Mouse (Mus musculus): ENCODE data around the gene Ankrd44. TPM values are rescaled to one million over a fixed set of nuclear protein-coding genes. Genes with fewer than 3 reads are reported as not detected.

The Ankrd44 gene
- polyA plus RNA-seq, 1 experiment from 2014 or later, result 11.2 TPM

DNA sequence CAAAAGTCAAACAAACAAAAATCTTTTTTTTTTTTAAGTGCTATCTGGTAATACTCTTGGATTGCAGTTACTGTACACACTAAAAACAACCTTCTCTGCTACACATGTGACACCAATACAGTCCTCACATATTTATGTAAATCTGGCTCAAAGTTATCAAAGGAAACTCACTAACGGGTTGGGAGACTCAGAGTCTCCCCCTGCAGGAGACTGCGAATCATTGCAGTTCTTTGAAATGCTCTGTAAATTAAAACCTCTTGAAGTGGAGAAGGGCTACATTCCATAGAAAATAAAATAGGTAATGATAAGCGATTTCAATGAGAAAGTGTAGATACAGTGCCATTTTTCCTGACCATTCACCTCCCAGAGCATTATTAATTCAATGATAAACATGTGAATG, 219.6 kb downstream of the Ankrd44 start:
- WGBS, result 23% methylated on average over 3 of the region's 3 CpGs
- peaks cover 9% of the 10 kb centered on the region; the same call in 1 of the 2 replicates for H3K4me1 ChIP-seq
- no peak for ATAC-seq (ENCODE audit: insufficient read depth, low FRiP score, low read depth)
- H3K27ac ChIP-seq, result no peak overlapping the region
- H3K9me3 ChIP-seq, result no peaks in the 10 kb centered on the region
- H3K4me2 ChIP-seq, result no peak overlapping the region
- no peaks in the 10 kb centered on the region for H3K36me3 ChIP-seq
- no peaks in the 10 kb centered on the region for H3K27me3 ChIP-seq (replicated peaks)
- H3K4me3 ChIP-seq (replicated peaks), result no peak overlapping the region
- no peak overlapping the region for H3K9ac ChIP-seq

DNA sequence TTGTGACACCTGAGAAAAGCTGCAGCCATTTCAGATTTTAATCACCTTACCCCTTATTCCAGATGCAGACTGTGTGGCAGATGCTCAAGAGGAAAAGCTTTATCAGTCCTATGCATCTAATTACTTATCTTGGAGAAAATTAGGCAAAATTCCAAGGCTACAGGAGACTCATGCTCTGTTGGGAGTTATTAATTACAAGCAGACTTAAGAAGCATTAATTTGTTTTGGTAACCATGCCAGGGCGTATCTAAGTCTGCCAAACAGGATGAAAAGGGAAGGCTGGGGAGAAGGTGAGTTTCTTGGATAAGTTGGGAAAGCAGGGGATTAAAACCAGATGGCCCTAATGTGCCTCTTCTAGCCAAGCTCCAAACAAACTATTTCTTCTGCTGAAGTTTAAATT, 222.7 kb downstream of the Ankrd44 start:
- Histone ChIP-seq H3K36me3 (no peaks in the 10 kb centered on the region), H3K27me3 (replicated peaks) (no peaks in the 10 kb centered on the region), H3K4me3 (replicated peaks) (no peak overlapping the region), H3K4me1 (0 out of 2 replicates have a peak, but pooled peaks cover 2% of the 10 kb centered on the region), H3K27ac (no peak overlapping the region), H3K9me3 (no peaks in the 10 kb centered on the region), H3K9ac (no peak overlapping the region), H3K4me2 (no peak overlapping the region)
- no peak for ATAC-seq (ENCODE audit: insufficient read depth, low FRiP score, low read depth)
- 55% methylated on average over 1 of the region's 1 CpGs for WGBS

DNA sequence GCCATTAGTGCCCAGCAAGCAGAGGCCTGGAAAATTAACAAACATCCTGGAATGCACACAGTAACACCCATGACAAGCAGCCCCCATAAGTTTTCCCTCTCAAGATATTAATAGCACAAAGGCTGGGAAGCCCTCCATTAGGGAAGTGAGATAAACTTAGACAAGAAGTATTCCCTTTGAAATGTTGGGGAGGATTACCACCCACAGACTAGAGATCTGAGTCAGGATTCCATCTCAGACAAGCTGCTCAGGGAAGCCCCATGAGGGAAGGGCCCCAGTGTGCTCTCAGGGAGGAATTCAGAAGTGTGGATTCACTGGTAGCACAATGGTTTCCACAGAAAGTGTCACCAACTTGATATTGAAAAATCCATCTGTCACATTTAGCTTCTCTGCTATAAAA, 223.3 kb downstream of the Ankrd44 start:
- Histone ChIP-seq H3K9me3 (no peaks in the 10 kb centered on the region), H3K36me3 (no peaks in the 10 kb centered on the region), H3K9ac (no peak overlapping the region), H3K4me2 (no peak overlapping the region), H3K27ac (no peak overlapping the region), H3K27me3 (replicated peaks) (no peaks in the 10 kb centered on the region), H3K4me1 (0 out of 2 replicates have a peak, but pooled peaks cover 2% of the 10 kb centered on the region), H3K4me3 (replicated peaks) (no peak overlapping the region)
- ATAC-seq (ENCODE audit: insufficient read depth, low FRiP score, low read depth), result no peak

DNA sequence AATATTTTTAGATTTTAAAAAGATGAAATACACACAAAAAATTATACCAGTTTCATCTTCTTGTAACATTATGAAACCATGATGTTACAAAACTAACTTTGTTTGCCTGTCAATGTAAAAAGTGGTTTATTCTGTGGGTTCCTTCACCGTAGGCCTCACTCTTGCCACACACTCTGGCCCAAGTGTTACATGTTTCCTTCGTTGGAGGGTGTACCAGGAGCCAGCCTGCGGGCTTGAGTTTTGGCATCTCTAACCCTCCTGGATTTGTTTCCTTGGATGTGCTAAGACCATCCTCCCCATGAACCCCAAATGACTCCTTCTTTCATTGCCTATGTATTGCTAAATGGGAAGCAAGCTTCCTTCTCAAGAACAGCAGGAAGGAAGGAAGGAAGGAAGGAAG, 230.8 kb downstream of the Ankrd44 start:
- ATAC-seq (ENCODE audit: insufficient read depth, low FRiP score, low read depth), result no peak
- 86% methylated on average over 3 of the region's 3 CpGs for WGBS
- Histone ChIP-seq H3K27me3 (replicated peaks) (no peaks in the 10 kb centered on the region), H3K4me1 (no peaks in the 10 kb centered on the region), H3K4me2 (no peak overlapping the region), H3K27ac (no peak overlapping the region), H3K9me3 (no peaks in the 10 kb centered on the region), H3K9ac (no peak overlapping the region), H3K4me3 (replicated peaks) (no peak overlapping the region), H3K36me3 (no peaks in the 10 kb centered on the region)

DNA sequence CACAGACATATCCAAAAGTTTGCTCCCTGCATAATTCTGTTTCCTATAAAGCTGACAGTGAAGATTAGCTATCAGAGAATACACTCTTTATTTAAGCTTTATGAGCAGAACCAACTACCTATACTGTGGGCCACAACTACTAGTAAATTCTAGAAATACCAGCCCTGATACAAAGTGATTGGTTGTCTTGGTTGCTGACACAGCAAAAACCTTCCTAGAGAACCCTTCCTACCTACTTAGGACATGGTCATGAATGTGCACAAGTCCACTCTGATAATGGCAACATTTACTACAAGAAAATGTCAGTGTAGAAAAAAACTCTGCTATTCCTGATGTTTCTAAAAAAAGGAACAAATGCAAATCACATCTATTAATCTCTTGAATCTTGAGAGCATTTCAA, 234.4 kb downstream of the Ankrd44 start:
- no peak for ATAC-seq (ENCODE audit: insufficient read depth, low FRiP score, low read depth)
- H3K9me3 ChIP-seq, result no peaks in the 10 kb centered on the region
- H3K4me3 ChIP-seq (replicated peaks), result no peak overlapping the region
- no peaks in the 10 kb centered on the region for H3K36me3 ChIP-seq
- no peaks in the 10 kb centered on the region for H3K27me3 ChIP-seq (replicated peaks)
- no peak overlapping the region for H3K9ac ChIP-seq
- H3K27ac ChIP-seq, result no peak overlapping the region
- no peaks in the 10 kb centered on the region for H3K4me1 ChIP-seq
- no peak overlapping the region for H3K4me2 ChIP-seq

DNA sequence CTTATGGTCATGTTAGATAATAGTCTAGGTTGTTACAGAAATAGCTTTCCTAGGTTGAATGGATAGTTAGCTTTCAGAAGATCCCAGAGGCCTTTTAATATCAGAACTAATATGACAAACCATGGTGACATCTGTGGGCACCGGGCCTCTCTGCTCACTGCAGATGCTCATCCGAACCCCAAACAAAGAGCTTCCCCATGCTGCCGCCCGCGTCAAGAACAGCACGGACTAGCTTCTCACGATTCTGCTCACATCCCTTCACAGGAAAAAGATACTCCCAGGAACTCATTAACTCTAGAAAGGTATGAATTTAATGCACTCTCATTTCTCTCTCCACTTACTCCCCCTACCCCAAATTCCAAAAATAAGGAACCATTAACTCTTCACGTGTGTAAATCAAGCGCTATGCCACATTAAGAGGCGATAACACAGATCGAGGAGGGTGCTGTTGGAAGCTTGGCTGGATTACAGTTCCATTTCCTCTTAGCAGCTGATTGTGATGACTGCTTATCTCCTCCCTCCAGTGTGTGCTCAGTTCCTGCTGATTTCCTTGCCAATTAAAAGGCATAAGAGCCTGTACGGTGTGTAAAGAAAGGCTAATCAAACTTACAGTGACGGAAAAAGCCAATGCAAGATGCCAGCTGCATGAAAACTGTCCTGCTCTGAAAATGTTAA, 235.8 kb downstream of the Ankrd44 start:
- Histone ChIP-seq H3K27me3 (replicated peaks) (no peaks in the 10 kb centered on the region), H3K36me3 (no peaks in the 10 kb centered on the region; the same call in 1 of the 2 replicates), H3K4me3 (replicated peaks) (no peak overlapping the region), H3K9ac (no peak overlapping the region), H3K9me3 (no peaks in the 10 kb centered on the region), H3K27ac (no peak overlapping the region), H3K4me1 (no peaks in the 10 kb centered on the region), H3K4me2 (no peak overlapping the region)
- WGBS, result 60% methylated on average over 13 of the region's 13 CpGs
- peak; percentile 65; the same call in 1 of the 2 replicates for ATAC-seq (ENCODE audit: insufficient read depth, low FRiP score, low read depth)

DNA sequence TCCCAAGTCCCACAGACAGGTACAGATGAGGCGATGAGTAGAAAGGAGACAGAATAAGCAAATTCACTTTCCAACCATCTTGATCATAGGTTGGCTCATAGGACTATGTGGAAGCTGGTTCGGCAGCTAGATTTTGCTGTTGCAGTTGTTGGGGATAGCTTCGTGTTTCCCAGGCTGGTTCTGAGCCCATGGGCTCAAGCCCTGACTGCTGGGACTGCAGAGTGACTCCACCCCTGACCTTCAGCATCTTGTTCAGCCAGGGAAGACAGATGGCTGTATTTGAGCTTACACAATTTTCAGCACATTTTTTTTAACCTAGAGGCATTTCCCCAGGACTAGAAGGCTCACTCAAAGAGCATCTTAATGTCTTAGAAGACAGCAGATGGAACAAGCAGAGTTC, 237.7 kb downstream of the Ankrd44 start:
- ATAC-seq (ENCODE audit: insufficient read depth, low FRiP score, low read depth), result no peak
- Histone ChIP-seq H3K27me3 (replicated peaks) (no peaks in the 10 kb centered on the region), H3K27ac (no peak overlapping the region), H3K9me3 (no peaks in the 10 kb centered on the region), H3K36me3 (no peaks in the 10 kb centered on the region; the same call in 1 of the 2 replicates), H3K4me2 (no peak overlapping the region), H3K4me1 (no peaks in the 10 kb centered on the region), H3K4me3 (replicated peaks) (no peak overlapping the region), H3K9ac (no peak overlapping the region)
- 80% methylated on average over 3 of the region's 3 CpGs for WGBS

DNA sequence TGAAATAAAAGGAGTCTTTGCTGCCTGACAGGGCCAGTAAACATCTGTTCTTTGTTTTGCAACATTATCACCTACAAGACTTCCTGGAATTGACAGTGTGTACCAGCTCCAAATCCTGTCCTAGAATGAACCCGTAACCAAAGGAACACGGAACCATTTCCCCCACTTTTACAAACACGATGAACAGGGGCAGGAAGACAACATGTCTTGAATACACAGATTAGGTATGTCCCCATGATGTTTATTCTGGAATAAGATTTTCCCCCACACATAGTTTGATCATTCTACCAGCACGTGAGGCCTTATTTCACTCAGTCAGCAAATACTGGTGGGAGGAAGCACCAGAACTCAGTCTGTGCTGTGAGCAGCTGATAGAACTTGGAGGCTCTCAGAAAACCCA, 241.9 kb downstream of the Ankrd44 start:
- no peaks in the 10 kb centered on the region; the same call in 1 of the 2 replicates for H3K36me3 ChIP-seq
- no peak overlapping the region for H3K4me2 ChIP-seq
- WGBS, result 77% methylated on average over 4 of the region's 4 CpGs
- no peaks in the 10 kb centered on the region for H3K27me3 ChIP-seq (replicated peaks)
- no peak for ATAC-seq (ENCODE audit: insufficient read depth, low FRiP score, low read depth)
- no peak overlapping the region for H3K27ac ChIP-seq
- H3K4me3 ChIP-seq (replicated peaks), result no peak overlapping the region
- H3K4me1 ChIP-seq, result no peaks in the 10 kb centered on the region
- no peaks in the 10 kb centered on the region for H3K9me3 ChIP-seq
- no peak overlapping the region for H3K9ac ChIP-seq

DNA sequence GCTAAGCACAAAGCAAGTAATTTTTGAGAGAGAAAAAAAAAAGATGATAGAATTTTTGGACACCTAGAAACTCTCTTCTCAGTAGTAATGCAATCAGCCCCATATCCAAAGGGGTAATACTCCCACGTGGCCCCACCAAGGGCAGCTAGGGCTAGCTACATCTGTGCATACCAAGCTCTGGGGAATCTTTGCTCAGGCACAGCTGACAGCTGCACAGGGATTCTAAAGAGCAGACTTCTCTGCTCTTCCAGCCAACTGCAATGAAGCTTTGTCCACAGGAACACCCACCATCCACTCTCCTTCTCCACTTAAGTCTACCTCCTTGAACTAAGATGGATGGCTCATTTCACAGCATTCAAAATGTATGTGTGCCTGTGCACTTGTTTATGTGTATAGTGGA, 246.6 kb downstream of the Ankrd44 start:
- Histone ChIP-seq H3K4me3 (replicated peaks) (no peak overlapping the region), H3K9ac (no peak overlapping the region), H3K4me2 (no peak overlapping the region), H3K27ac (no peak overlapping the region), H3K27me3 (replicated peaks) (no peaks in the 10 kb centered on the region), H3K4me1 (no peaks in the 10 kb centered on the region), H3K36me3 (0 out of 2 replicates have a peak, but pooled peaks cover 2% of the 10 kb centered on the region), H3K9me3 (no peaks in the 10 kb centered on the region)
- 74% methylated on average over 1 of the region's 1 CpGs for WGBS
- ATAC-seq (ENCODE audit: insufficient read depth, low FRiP score, low read depth), result no peak

DNA sequence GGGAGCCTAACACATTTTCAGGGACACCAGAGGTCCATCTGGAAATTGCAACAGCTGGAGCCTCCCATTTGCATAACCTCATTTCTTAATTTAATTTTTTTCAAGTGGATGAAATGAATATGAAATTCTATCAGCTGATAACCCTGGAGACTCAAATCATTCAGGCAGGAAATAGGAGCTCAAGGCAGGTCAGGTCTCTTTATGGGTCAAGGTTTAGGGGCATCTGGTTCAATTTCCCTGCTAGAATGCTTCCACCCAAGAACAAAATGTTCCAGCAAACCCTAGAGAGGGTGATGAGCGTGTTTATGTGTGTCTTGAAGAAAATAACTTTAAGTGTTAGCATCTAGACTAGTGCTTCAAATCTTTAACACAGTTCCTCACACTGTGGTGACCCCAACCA, 248.2 kb downstream of the Ankrd44 start:
- no peak for ATAC-seq (ENCODE audit: insufficient read depth, low FRiP score, low read depth)
- H3K4me2 ChIP-seq, result no peak overlapping the region
- H3K27me3 ChIP-seq (replicated peaks), result no peaks in the 10 kb centered on the region
- no peaks in the 10 kb centered on the region for H3K9me3 ChIP-seq
- WGBS, result 93% methylated on average over 1 of the region's 1 CpGs
- H3K4me3 ChIP-seq (replicated peaks), result no peak overlapping the region
- H3K36me3 ChIP-seq, result 0 out of 2 replicates have a peak, but pooled peaks cover 2% of the 10 kb centered on the region
- H3K4me1 ChIP-seq, result no peaks in the 10 kb centered on the region
- no peak overlapping the region for H3K9ac ChIP-seq
- no peak overlapping the region for H3K27ac ChIP-seq

DNA sequence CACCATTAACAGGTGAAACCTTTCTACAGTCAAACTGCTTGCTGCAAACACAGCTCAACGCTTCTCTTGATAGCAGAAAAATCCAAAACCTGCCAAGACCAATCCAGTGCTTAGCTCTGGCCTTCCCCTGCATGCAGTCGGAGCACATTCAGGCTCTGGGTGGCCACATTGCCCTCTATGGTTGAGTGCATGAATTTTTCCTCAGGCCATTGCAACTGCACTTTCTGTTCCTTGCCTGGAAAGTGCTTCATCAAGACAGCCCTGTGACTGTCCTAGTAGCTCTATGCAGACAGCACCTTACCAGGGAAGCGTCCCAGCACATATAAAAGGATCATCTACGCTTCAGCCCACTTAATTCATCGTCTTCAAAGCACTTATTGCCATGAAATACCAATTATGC, 250.7 kb downstream of the Ankrd44 start:
- ATAC-seq (ENCODE audit: insufficient read depth, low FRiP score, low read depth), result no peak
- no peaks in the 10 kb centered on the region for H3K27me3 ChIP-seq (replicated peaks)
- 68% methylated on average over 5 of the region's 5 CpGs for WGBS

DNA sequence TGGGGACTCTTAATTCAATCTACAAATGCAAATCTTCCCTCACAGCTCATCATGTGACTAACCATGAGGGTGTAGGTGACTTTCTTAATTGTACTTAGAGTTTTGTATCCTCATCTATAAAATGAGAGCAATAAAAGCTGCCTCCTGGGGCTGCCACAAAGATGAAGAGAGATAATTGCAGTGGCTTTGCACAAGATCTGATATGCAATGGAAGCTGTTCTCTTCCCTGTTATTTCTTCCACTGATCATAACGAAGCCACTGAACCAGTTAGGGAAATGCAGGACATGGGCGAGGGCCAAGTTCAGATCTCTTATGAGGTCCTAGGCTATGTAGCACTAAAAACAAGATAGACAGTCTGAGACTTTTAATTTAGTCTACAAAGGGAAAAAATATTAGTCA, 258.2 kb downstream of the Ankrd44 start:
- WGBS, result 74% methylated on average over 2 of the region's 2 CpGs
- no peak for ATAC-seq (ENCODE audit: insufficient read depth, low FRiP score, low read depth)
- Histone ChIP-seq H3K27me3 (replicated peaks) (no peaks in the 10 kb centered on the region), H3K4me1 (no peaks in the 10 kb centered on the region), H3K36me3 (no peaks in the 10 kb centered on the region), H3K4me2 (no peak overlapping the region), H3K4me3 (replicated peaks) (no peak overlapping the region), H3K27ac (no peak overlapping the region), H3K9ac (no peak overlapping the region), H3K9me3 (no peaks in the 10 kb centered on the region)

More for the DNA sequence above, 250.7 kb downstream of the Ankrd44 start:
- Histone ChIP-seq H3K4me3 (replicated peaks) (no peak overlapping the region), H3K9me3 (no peaks in the 10 kb centered on the region), H3K4me1 (no peaks in the 10 kb centered on the region), H3K36me3 (0 out of 2 replicates have a peak, but pooled peaks cover 2% of the 10 kb centered on the region), H3K9ac (no peak overlapping the region), H3K4me2 (no peak overlapping the region), H3K27ac (no peak overlapping the region)
